Mouse (Mus musculus) lung, embryonic 14.5 days (tissue): Measurements from ENCODE around the gene Rarb. TPM values are rescaled to one million over a fixed set of nuclear protein-coding genes. Genes with fewer than 3 reads are reported as not detected.
A peak's percentile ranks its signal among the peaks of the same experiment; 100 is the strongest.

Experiments
- ATAC-seq: fragments of 200-750 bp; cut with Nextera tagmentation; 2 replicates; pipeline ENCODE4 v1.8.0; 2017; ENCODE audit warnings: mild to moderate bottlenecking, moderate TSS enrichment, moderate library complexity; ENCODE audit not compliant: insufficient read depth
- DNase-seq: peaks from one replicate; pipeline ENCODE4 v3.0.0-alpha.2; 2015
- H3K27ac ChIP-seq: fragments of 300-500 bp; sonication (generic); 2 replicates; pipeline ENCODE4 v1.5.1; 2014; ENCODE audit warnings: low read depth, mild to moderate bottlenecking, moderate library complexity
- H3K27me3 ChIP-seq: fragments of 300-500 bp; sonication (generic); 2 replicates; pipeline ENCODE4 v1.6.1; 2014; ENCODE audit warnings: low read length, control low read depth; ENCODE audit not compliant: insufficient read depth
- H3K36me3 ChIP-seq: fragments of 300-500 bp; sonication (generic); 2 replicates; pipeline ENCODE4 v1.6.1; 2014; ENCODE audit warnings: control low read depth; ENCODE audit not compliant: insufficient read depth
- H3K4me1 ChIP-seq: fragments of 300-500 bp; sonication (generic); 2 replicates; pipeline ENCODE4 v1.6.1; 2014; ENCODE audit warnings: antibody characterized with exemption, control low read depth; ENCODE audit not compliant: insufficient read depth
- H3K4me2 ChIP-seq: fragments of 300-500 bp; sonication (generic); 2 replicates; pipeline ENCODE4 v1.6.1; 2014; ENCODE audit warnings: mild to moderate bottlenecking
- H3K4me3 ChIP-seq: fragments of 300-500 bp; sonication (generic); 2 replicates; pipeline ENCODE4 v1.5.1; 2014; ENCODE audit warnings: low read depth, low read length
- H3K9ac ChIP-seq: fragments of 300-500 bp; sonication (generic); 2 replicates; pipeline ENCODE4 v1.6.1; 2014
- H3K9me3 ChIP-seq: fragments of 300-500 bp; sonication (generic); 2 replicates; pipeline ENCODE4 v1.6.1; 2016; ENCODE audit warnings: low read depth, low read length, control low read depth
- CTCF ChIP-seq: IDR thresholded peaks from 2 replicates; pipeline ENCODE4 v1.5.1; 2016; ENCODE audit warnings: antibody characterized with exemption, low read depth
- WGBS: fragments of 180-500 bp; shearing (Covaris S2); extraction: QIAGEN DNeasy Blood & Tissue Kit; methylation state at CpG from one replicate; pipeline ENCODE4 v1.1.7; 2014; 5-methylcytosine and 5-hydroxymethylcytosine counted together
- polyA plus RNA-seq: library from polyadenylated mRNA; unstranded; fragments of >200 nt; fragmentation: Nextera tagmentation; extraction: Ambion mirVana; gene quantifications from 2 replicates; pipeline ENCODE4 v1.2.1, GENCODE M21; 2014

Gene Rarb
- polyA plus RNA-seq, 1 experiment from 2014 or later: 17.3 TPM

DNA sequence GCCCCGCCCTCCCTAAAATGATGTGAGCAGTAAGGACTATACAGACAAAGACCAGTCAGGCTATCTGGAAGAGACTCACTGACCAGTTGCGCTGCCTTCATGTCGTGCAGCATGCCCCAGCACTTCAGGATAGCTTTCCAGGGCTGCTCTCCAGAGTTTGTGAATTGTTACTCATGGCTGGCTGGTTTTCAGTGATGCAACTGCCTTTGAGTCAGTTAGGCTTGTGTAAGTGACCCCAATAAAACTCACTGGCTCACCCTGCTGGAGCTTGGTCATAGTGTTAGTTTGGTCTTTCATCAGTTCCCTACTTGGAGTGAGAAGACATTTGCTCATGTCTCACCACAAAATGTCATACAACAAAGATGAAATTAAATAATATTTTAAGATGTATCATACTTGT, 292.8 kb downstream of the Rarb start:
- H3K4me1 ChIP-seq: no peaks in the 10 kb centered on the region
- no peaks in the 10 kb centered on the region for H3K9me3 ChIP-seq
- DNase-seq: no peak
- no peak overlapping the region for H3K4me3 ChIP-seq
- TF ChIP-seq CTCF: peak; percentile 15; the same call in 1 of the 2 replicates
- no peak overlapping the region for H3K4me2 ChIP-seq
- H3K27ac ChIP-seq: no peak overlapping the region
- no peak overlapping the region for H3K9ac ChIP-seq
- ATAC-seq: no peak
- WGBS: 87% methylated on average over 3 of the region's 3 CpGs
- H3K27me3 ChIP-seq: no peaks in the 10 kb centered on the region
- H3K36me3 ChIP-seq: no peaks in the 10 kb centered on the region

DNA sequence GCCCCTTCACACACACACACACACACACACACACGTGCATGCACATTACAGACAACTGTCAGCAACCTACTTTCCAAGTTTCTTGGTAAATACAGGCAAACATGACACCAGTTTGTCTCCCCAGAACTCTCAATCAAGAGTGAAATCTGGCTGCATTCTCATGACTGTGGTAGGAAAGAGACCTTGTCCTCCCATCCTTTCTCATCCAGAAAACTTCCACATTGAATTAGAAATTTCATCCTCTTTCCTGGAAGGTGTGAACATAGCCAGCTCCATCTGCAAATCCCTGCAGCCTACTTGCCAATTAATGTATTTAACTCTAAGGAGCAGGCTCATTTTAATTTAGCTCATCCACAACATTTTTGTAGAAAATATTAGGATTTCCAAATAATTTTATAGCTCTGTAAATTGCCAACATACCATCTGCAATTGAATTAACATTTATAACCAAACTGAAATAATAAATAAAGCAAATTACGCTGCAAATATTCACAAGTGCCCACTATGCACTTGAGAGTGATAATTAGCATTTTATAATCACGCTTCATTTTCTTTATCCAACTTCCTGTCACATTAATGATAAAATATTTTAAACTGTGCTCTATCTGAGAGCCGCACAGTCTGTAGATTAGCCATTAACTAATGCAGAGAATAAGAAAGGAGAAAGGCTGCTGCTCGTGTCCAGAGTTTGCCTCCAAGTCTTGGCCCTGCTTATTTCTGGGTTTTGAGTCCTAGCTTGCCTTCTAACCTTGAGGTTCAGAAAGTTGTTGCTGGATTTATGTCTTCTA, 293.6 kb downstream of the Rarb start:
- Histone ChIP-seq H3K9me3 (no peaks in the 10 kb centered on the region), H3K36me3 (no peaks in the 10 kb centered on the region), H3K27ac (no peak overlapping the region), H3K27me3 (no peaks in the 10 kb centered on the region), H3K4me1 (no peaks in the 10 kb centered on the region), H3K4me2 (no peak overlapping the region), H3K4me3 (no peak overlapping the region), H3K9ac (no peak overlapping the region)
- DNase-seq: no peak
- ATAC-seq: no peak
- 71% methylated on average over 5 of the region's 5 CpGs for WGBS
- TF ChIP-seq CTCF: no peak

DNA sequence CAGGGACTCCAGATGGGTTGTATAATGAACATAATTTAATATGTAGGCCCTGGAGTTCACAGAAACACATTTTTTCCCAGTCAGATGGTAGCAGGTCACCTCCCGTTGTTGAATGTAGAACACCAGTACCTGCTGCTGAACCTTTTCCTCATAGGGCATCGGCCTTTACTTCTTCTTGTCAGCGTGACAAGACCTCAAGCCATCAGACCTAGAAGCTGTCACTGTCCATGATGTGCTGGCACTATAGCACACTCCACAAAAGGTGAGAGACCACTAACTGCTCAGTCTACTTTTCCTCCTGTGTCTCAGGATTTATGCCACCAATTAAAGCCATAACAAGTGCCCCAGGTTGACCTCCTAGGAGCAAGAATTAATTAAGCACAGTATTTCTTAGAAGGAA, 296.1 kb downstream of the Rarb start:
- no peak overlapping the region for H3K27ac ChIP-seq
- H3K4me3 ChIP-seq: no peak overlapping the region
- H3K9ac ChIP-seq: no peak overlapping the region
- ATAC-seq: no peak
- no peaks in the 10 kb centered on the region for H3K36me3 ChIP-seq
- no peak overlapping the region for H3K4me2 ChIP-seq
- no peaks in the 10 kb centered on the region for H3K4me1 ChIP-seq
- H3K9me3 ChIP-seq: no peaks in the 10 kb centered on the region
- WGBS: 80% methylated on average over 3 of the region's 3 CpGs
- no peaks in the 10 kb centered on the region for H3K27me3 ChIP-seq
- DNase-seq: no peak
- TF ChIP-seq CTCF: no peak

DNA sequence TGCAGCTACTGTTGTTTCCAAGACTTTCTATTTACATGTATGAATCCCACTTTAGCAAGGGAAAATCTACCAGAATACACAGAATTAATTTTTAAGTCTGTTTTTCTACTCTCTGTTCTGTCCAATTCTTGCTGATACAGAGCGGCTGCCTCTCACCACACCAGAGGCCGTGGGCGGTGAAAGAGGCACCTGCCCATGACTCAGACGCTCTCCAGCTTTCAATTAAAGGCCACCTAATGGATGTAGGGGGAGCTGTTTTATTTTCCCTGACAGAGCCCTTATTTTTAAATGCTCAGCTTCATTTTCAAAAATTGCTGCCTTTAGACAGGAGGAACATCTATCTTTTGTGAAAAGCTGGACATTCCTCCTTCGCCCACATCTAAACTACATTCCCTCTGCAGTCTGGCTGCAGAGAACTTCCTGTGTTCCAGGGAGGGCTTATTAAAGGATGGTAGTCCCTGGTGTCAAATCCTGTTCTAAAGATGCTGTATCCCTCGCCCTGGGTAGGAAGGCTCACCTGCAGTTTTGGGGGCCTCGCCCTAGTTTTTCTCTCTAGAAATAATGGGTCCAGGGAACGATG, 299.3 kb downstream of the Rarb start:
- H3K4me3 ChIP-seq: no peak overlapping the region
- 74% methylated on average over 8 of the region's 8 CpGs for WGBS
- no peak overlapping the region for H3K27ac ChIP-seq
- TF ChIP-seq CTCF: no peak
- no peak overlapping the region for H3K9ac ChIP-seq
- no peak for DNase-seq
- H3K36me3 ChIP-seq: no peaks in the 10 kb centered on the region
- H3K9me3 ChIP-seq: no peaks in the 10 kb centered on the region
- ATAC-seq: no peak
- H3K27me3 ChIP-seq: no peaks in the 10 kb centered on the region
- H3K4me2 ChIP-seq: no peak overlapping the region
- H3K4me1 ChIP-seq: no peaks in the 10 kb centered on the region

DNA sequence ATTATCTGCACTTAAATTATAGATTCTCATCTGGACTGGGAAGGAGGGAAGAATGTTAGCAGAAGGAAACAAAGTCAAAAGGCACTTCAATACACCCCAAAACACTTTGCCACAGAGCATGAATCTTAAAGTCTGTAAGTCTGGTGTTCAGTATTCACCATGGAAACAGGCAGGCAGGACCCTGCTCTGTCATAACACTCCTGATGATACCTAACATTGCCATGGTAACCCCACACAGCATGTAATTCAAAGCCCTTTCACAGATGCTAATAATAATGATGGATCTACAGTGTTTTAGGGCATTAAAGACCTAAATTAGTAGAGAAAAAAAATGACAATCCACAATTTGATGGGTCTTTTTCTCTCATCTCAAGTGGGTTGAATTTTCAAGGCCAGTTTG, 301.0 kb downstream of the Rarb start:
- H3K4me3 ChIP-seq: no peak overlapping the region
- ATAC-seq: no peak
- H3K9me3 ChIP-seq: no peaks in the 10 kb centered on the region
- no peak overlapping the region for H3K27ac ChIP-seq
- no peak overlapping the region for H3K4me2 ChIP-seq
- TF ChIP-seq CTCF: no peak
- H3K36me3 ChIP-seq: no peaks in the 10 kb centered on the region
- H3K4me1 ChIP-seq: no peaks in the 10 kb centered on the region
- no peak overlapping the region for H3K9ac ChIP-seq
- no peaks in the 10 kb centered on the region for H3K27me3 ChIP-seq
- no peak for DNase-seq

DNA sequence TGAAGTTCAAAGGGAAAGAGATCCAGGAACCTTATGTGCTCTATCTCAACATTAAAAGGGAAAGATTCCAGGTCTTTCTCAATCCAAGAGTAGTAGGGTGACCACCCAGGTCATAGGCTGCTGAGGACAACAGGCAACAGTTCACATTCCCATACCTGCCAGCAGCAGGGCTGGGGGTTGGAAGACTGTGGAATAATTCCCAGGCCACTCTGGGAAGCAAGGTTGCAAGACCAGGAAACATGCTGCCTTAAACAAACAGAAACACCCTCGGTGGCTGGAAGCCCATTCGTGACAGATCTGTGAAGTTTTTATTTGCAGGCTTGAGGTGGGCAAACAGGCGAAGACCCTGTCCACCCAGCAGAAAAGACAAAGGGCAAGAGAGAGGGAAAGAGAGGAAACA, 303.2 kb downstream of the Rarb start:
- H3K4me1 ChIP-seq: no peaks in the 10 kb centered on the region
- no peak overlapping the region for H3K27ac ChIP-seq
- H3K9ac ChIP-seq: no peak overlapping the region
- WGBS: 37% methylated on average over 3 of the region's 3 CpGs
- H3K4me3 ChIP-seq: no peak overlapping the region
- no peaks in the 10 kb centered on the region for H3K36me3 ChIP-seq
- no peak for TF ChIP-seq CTCF
- H3K27me3 ChIP-seq: no peaks in the 10 kb centered on the region
- DNase-seq (peak; percentile 6), ATAC-seq (no peak; the same call in 1 of the 2 replicates)
- no peak overlapping the region for H3K4me2 ChIP-seq
- H3K9me3 ChIP-seq: no peaks in the 10 kb centered on the region

DNA sequence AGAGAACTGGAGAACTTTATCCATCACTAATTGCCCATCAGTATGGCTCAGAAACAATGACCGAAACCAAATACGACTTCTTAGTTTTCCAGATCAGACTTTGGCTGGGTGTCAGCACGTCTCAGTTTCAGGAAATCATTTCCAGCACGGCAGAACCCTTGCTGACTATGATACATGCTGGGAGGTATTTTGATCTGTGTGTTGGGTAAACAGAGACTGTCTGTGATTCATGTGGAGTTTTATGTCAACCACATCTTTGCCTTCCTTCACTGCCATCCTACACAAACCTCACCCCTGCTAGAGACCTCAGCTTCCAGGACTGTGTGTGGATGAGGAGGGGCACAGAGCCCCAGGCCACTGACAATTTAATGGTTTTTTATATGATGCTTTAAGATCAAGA, 308.4 kb downstream of the Rarb start:
- peak overlapping the region; percentile 2; the same call in 1 of the 2 replicates for H3K27ac ChIP-seq
- no peak for ATAC-seq
- H3K9me3 ChIP-seq: no peaks in the 10 kb centered on the region
- TF ChIP-seq CTCF: no peak
- DNase-seq: no peak
- no peak overlapping the region for H3K4me2 ChIP-seq
- peaks cover 7% of the 10 kb centered on the region; the same call in 1 of the 2 replicates for H3K36me3 ChIP-seq
- no peaks in the 10 kb centered on the region for H3K4me1 ChIP-seq
- H3K9ac ChIP-seq: no peak overlapping the region
- WGBS: 49% methylated on average over 4 of the region's 4 CpGs
- no peaks in the 10 kb centered on the region for H3K27me3 ChIP-seq
- no peak overlapping the region for H3K4me3 ChIP-seq
